ENCODE assay signal across 13 mouse cellular contexts in the genomic region with DNA sequence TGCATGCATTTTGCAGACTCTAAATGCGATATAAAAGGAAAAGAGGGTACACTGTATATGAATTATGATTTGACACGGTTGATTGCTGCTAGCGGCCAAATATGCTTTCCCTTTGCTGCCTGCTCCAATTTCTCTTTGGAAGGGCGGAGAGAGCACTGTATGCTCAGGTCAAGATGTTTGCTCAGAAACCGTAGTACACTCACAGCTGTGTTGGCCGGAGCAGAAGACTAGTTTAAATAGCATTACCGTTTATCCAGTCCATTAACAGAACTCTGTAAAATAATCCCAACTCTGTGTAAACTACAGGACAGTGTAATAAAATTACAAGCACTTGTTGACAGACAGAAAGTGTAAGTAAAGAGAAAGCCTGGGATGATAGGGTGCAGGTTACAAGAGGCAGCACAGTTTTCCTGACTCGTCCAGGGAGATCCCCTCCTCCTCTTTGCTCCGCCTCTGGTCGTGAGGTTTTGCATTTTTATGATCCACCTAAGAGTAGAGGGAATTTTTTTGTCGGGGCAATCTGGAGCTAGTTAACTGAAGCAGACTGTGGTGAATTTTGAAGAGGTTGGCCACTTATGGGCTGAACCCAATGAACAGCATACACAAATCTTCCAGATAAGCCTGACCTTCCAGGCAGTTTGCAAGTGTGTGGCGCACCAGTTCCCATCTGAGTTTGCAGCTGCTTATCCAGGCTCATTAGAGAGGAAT. TPM values are rescaled to one million over a fixed set of nuclear protein-coding genes. Genes with fewer than 3 reads are reported as not detected.
DNase-seq lines count a peak whose midpoint lies in the region; ATAC-seq and TF ChIP-seq lines count a peak whose summit lies in the region.
"Had no signal": no experiment of that assay in that cellular context is flagged by ENCODE, and none has a peak within 500 bp of the region (broad histone marks: within the 10 kb centered on the region; RNA-seq: fewer than 3 reads in every experiment).

No protein-coding gene starts in this region.

- no peak for TF ChIP-seq CTCF in gastrocnemius, adult 2 months (IDR thresholded peaks at IDR 0.05)

- WGBS in neural tube, embryonic 15.5 days, result 56% methylated on average over 12 of the region's 12 CpGs
- WGBS in limb, embryonic 12.5 days, result 10% methylated on average over 12 of the region's 12 CpGs
- WGBS in forebrain, embryonic 11.5 days, result 70% methylated on average over 12 of the region's 12 CpGs

- 0 out of 2 replicates have a peak, but pooled peaks cover 7% of the 10 kb centered on the region for H3K4me1 ChIP-seq in neural tube, embryonic 15.5 days
- H3K4me1 ChIP-seq in limb, embryonic 12.5 days (replicated peaks), result peaks cover 13% of the 10 kb centered on the region; the same call in 1 of the 2 replicates
- H3K4me1 ChIP-seq in forebrain, embryonic 11.5 days (replicated peaks; ENCODE audit: control insufficient read depth, insufficient read depth, low read length), result peaks cover 3% of the 10 kb centered on the region; the same call in 1 of the 2 replicates
- H3K4me1 ChIP-seq: forebrain, embryonic 15.5 days had no signal

- H3K4me3 ChIP-seq in gastrocnemius, adult 2 months, result peak overlapping the region; percentile 30
- H3K4me3 ChIP-seq in neural tube, embryonic 15.5 days (replicated peaks), result no peak overlapping the region
- H3K4me3 ChIP-seq in limb, embryonic 12.5 days (replicated peaks), result peak overlapping the region; percentile 9; the same call in 1 of the 2 replicates
- no peak overlapping the region for H3K4me3 ChIP-seq in forebrain, embryonic 11.5 days (ENCODE audit: low read depth, low read length)
- H3K4me3 ChIP-seq: forebrain, embryonic 15.5 days; midbrain, embryonic 10.5 days; neural tube, embryonic 13.5 days had no signal

- H3K4me2 ChIP-seq in neural tube, embryonic 15.5 days, result no peak overlapping the region
- peak overlapping the region; percentile 45 for H3K4me2 ChIP-seq in limb, embryonic 12.5 days
- H3K4me2 ChIP-seq in forebrain, embryonic 11.5 days (ENCODE audit: low read depth, low read length, severe bottlenecking), result no peak overlapping the region
- H3K4me2 ChIP-seq: forebrain, embryonic 15.5 days; neural tube, embryonic 13.5 days had no signal

- H3K36me3 ChIP-seq in neural tube, embryonic 15.5 days, result no peaks in the 10 kb centered on the region
- no peaks in the 10 kb centered on the region for H3K36me3 ChIP-seq in limb, embryonic 12.5 days
- H3K36me3 ChIP-seq in forebrain, embryonic 11.5 days (ENCODE audit: control insufficient read depth, insufficient read depth, low read length), result no peaks in the 10 kb centered on the region
- H3K36me3 ChIP-seq: forebrain, embryonic 15.5 days; neural tube, embryonic 13.5 days had no signal

- H3K27me3 ChIP-seq in neural tube, embryonic 15.5 days (replicated peaks), result no peaks in the 10 kb centered on the region
- peaks cover 6% of the 10 kb centered on the region; the same call in 1 of the 2 replicates for H3K27me3 ChIP-seq in limb, embryonic 12.5 days
- H3K27me3 ChIP-seq in forebrain, embryonic 11.5 days (ENCODE audit: control insufficient read depth, insufficient read depth, low read length), result no peaks in the 10 kb centered on the region
- H3K27me3 ChIP-seq: forebrain, embryonic 15.5 days; neural tube, embryonic 13.5 days had no signal

- H3K9ac ChIP-seq in neural tube, embryonic 15.5 days (replicated peaks), result no peak overlapping the region
- H3K9ac ChIP-seq in limb, embryonic 12.5 days (replicated peaks), result no peak overlapping the region
- no peak overlapping the region for H3K9ac ChIP-seq in forebrain, embryonic 11.5 days (ENCODE audit: low read length)
- H3K9ac ChIP-seq: forebrain, embryonic 15.5 days; neural tube, embryonic 13.5 days had no signal

- intact Hi-C loops in gastrocnemius, adult 2 months (cut with DNase I), result no loop called here

- no peak overlapping the region for H3K27ac ChIP-seq in gastrocnemius, adult 2 months
- no peak overlapping the region for H3K27ac ChIP-seq in neural tube, embryonic 15.5 days (replicated peaks)
- peak overlapping the region; percentile 45; the same call in 1 of the 2 replicates for H3K27ac ChIP-seq in limb, embryonic 12.5 days
- no peak overlapping the region for H3K27ac ChIP-seq in forebrain, embryonic 11.5 days (ENCODE audit: low read depth, low read length)
- H3K27ac ChIP-seq: forebrain, embryonic 15.5 days; midbrain, embryonic 10.5 days; neural tube, embryonic 13.5 days had no signal

- no peak for DNase-seq in gastrocnemius, adult 2 months
- no peak for DNase-seq in gastrocnemius, adult 8-10 months (ENCODE audit: low spot score in 2 of 2)
- peak; percentile 16 for DNase-seq in neural tube, embryonic 10.5 days (ENCODE audit: extremely low spot score, low spot score)
- no peak for DNase-seq in layer of hippocampus, adult 8-10 months (ENCODE audit: low spot score in 2 of 2)
- no peak for DNase-seq in forebrain, embryonic 11.5 days (ENCODE audit: low spot score)
- no peak for DNase-seq in right cerebral cortex, postnatal 4 days
- DNase-seq: cerebellum, postnatal 10 days; thymus, postnatal 36 days had no signal

- no peak for ATAC-seq in neural tube, embryonic 15.5 days (ENCODE audit: low FRiP score)
- peak; percentile 87 for ATAC-seq in limb, embryonic 12.5 days (ENCODE audit: insufficient number of reproducible peaks, insufficient read depth, low FRiP score, low TSS enrichment, low read depth)
- ATAC-seq in forebrain, embryonic 11.5 days (replicated peaks; ENCODE audit: low FRiP score), result no peak
- ATAC-seq: forebrain, embryonic 15.5 days had no signal

- no peaks in the 10 kb centered on the region for H3K9me3 ChIP-seq in neural tube, embryonic 15.5 days (replicated peaks)
- no peaks in the 10 kb centered on the region for H3K9me3 ChIP-seq in limb, embryonic 12.5 days
- H3K9me3 ChIP-seq in forebrain, embryonic 11.5 days (ENCODE audit: control insufficient read depth, low read length), result no peaks in the 10 kb centered on the region
- H3K9me3 ChIP-seq: forebrain, embryonic 15.5 days; midbrain, embryonic 10.5 days; neural tube, embryonic 13.5 days had no signal

RNA-seq across cellular contexts. Expression of gene Slit2, which starts 20.9 kb away (rescaled TPM):
- 1 to 10 TPM in 1 of 2 experiments, under 1 TPM in 1; 0.64 to 1.4 TPM for total RNA-seq in gastrocnemius, adult 2 months (2021)
- 1 to 10 TPM in 1 of 4 experiments, under 1 TPM in 3; 0.43 to 2.1 (median 0.65) TPM for total RNA-seq in gastrocnemius, adult 8-10 months (2022)
- polyA plus RNA-seq in neural tube, embryonic 15.5 days (2015; fragmentation: Nextera tagmentation; extraction: Ambion mirVana), result 32.9 and 39.1 TPM in 2 replicates
- 29.4 and 33.0 TPM in 2 replicates for polyA plus RNA-seq in limb, embryonic 12.5 days (2016; fragmentation: Nextera tagmentation; extraction: Ambion mirVana)
- 10 to 100 TPM; 33.1 to 46.2 (median 41.9) TPM for total RNA-seq in layer of hippocampus, adult 8-10 months (2022)
- polyA plus RNA-seq in forebrain, embryonic 11.5 days (2014; fragmentation: Nextera tagmentation; extraction: Ambion mirVana), result 28.5 and 28.7 TPM in 2 replicates

Comparison
In these comparisons a context has a peak if more than half of its experiments do, and no peak if none do; other contexts are left out.
1. H3K4me3 ChIP-seq: peak in gastrocnemius, adult 2 months (single experiment) and limb, embryonic 12.5 days (single experiment); none in neural tube, embryonic 15.5 days (single experiment) and forebrain, embryonic 11.5 days (single experiment).
2. RNA of gene Slit2, which starts 20.9 kb away (total RNA-seq): 33.1 to 46.2 TPM in layer of hippocampus, adult 8-10 months; 0.64 to 1.4 TPM in gastrocnemius, adult 2 months and 0.43 to 2.1 TPM in gastrocnemius, adult 8-10 months; every median in the first group is over 10 times any median in the second.